Mouse (Mus musculus): ENCODE results near the gene Baz2a.
"Not testable (repeated sequence)": the region's sequence is repeated elsewhere in the genome, so short reads cannot be mapped to it uniquely, and the experiment has no call there.

- not testable (repeated sequence) for TF ChIP-seq TAL1, GATA1 (IDR thresholded peaks at IDR 0.05; ENCODE audit: low read length)
Observed at GRCm38 (mm10) chr10:128165726-128166125, 74.3 kb downstream of the Baz2a start.

All from erythroblast, embryonic 14.5 days (primary cell).